Mouse (Mus musculus) left cerebral cortex, adult 9 months (tissue): ENCODE results near the gene Mab21l1.

ENCODE experiments used
- DNase-seq, 2 experiments: peaks; one replicate each; pipeline ENCODE4 v3.0.0; 2022; ENCODE audit warnings: low spot score in 2 of 2

Gene Mab21l1

GRCm38 (mm10) chr3:55778764-55779730 lies 3.3 kb upstream of the Mab21l1 start:
- no peak for DNase-seq

GRCm38 (mm10) chr3:55780120-55781070 lies 1.9 kb upstream of the Mab21l1 start:
- DNase-seq: no peak

GRCm38 (mm10) chr3:55781429-55782055 lies 768 bp upstream of the Mab21l1 start:
- DNase-seq: no peak

GRCm38 (mm10) chr3:55782771-55783170 lies 461 bp downstream of the Mab21l1 start:
- no peak for DNase-seq

GRCm38 (mm10) chr3:55783171-55784081 lies 1.1 kb downstream of the Mab21l1 start:
- DNase-seq: no peak

- DNase-seq: no peak
These were observed 1.8 kb downstream of the Mab21l1 start for GRCm38 (mm10) chr3:55784101-55784500.

GRCm38 (mm10) chr3:55785266-55785980 lies 3.1 kb downstream of the Mab21l1 start:
- DNase-seq: no peak

GRCm38 (mm10) chr3:55785981-55786725 lies 3.8 kb downstream of the Mab21l1 start:
- DNase-seq: no peak

GRCm38 (mm10) chr3:55786835-55787486 lies 4.7 kb downstream of the Mab21l1 start:
- DNase-seq: peak in 1 of 2 experiments; percentile 42

- no peak for DNase-seq
These were observed 5.3 kb downstream of the Mab21l1 start for GRCm38 (mm10) chr3:55787487-55788213.

GRCm38 (mm10) chr3:55788214-55788586 lies 5.9 kb downstream of the Mab21l1 start:
- no peak for DNase-seq

- DNase-seq: no peak
These were observed 6.4 kb downstream of the Mab21l1 start for GRCm38 (mm10) chr3:55788621-55789201.

- no peak for DNase-seq
These were observed 7.5 kb downstream of the Mab21l1 start for GRCm38 (mm10) chr3:55789856-55790255.

GRCm38 (mm10) chr3:55790609-55791008 lies 8.3 kb downstream of the Mab21l1 start:
- no peak for DNase-seq

- DNase-seq: no peak
These were observed 9.9 kb downstream of the Mab21l1 start for GRCm38 (mm10) chr3:55792251-55792650.

- no peak for DNase-seq
These were observed 11.7 kb downstream of the Mab21l1 start for GRCm38 (mm10) chr3:55793842-55794575.

- DNase-seq: no peak
These were observed 12.5 kb downstream of the Mab21l1 start for GRCm38 (mm10) chr3:55794768-55795167.
